Mouse (Mus musculus) hematopoietic stem cell, adult 5-6 weeks (primary cell): ENCODE measurements around the gene Spns1. TPM values are rescaled to one million over a fixed set of nuclear protein-coding genes. Genes with fewer than 3 reads are reported as not detected.

ENCODE experiments used
- ATAC-seq, 2 experiments: fragments of 125-278 bp in 1 of 2; replicated peaks in 1 of 2; 2 replicates each; pipeline ENCODE4 v1.8.0; 2016 to 2017; ENCODE audit warnings: inconsistent platforms in 2 of 2, mild to moderate bottlenecking in 2 of 2, moderate number of reproducible peaks in 2 of 2, low read depth in 1 of 2, moderate TSS enrichment in 1 of 2; ENCODE audit not compliant: low FRiP score in 2 of 2, poor library complexity in 2 of 2, severe bottlenecking in 2 of 2, insufficient read depth in 1 of 2, low TSS enrichment in 1 of 2
- total RNA-seq: library from RNA; stranded (forward); fragments of 172-1452, 232-1000 nt; gene quantifications from 2 replicates; pipeline ENCODE4 v1.2.3, GENCODE M21; 2017

Spns1 gene
- total RNA-seq, 1 experiment from 2014 or later = 8.6 TPM

DNA sequence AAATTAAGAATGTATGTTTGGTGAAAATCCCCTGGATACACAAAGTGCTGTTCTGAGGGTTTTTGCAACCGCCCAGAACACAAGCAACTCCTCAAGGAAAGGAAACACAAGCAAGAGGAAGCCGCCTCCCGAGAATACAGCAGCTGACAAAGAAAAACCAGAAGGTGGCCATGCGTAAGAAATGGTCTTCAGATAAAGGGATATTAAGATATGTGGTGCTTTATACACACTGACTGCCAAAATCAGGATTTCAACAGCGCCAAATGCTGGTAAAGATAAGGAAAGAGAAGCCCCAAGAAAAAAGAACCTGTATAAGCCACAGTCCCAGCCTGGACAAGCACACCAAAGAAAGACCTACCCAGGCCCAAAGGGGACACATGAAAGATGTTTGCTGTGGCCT, 6.3 kb upstream of the Spns1 start:
- no peak for ATAC-seq

DNA sequence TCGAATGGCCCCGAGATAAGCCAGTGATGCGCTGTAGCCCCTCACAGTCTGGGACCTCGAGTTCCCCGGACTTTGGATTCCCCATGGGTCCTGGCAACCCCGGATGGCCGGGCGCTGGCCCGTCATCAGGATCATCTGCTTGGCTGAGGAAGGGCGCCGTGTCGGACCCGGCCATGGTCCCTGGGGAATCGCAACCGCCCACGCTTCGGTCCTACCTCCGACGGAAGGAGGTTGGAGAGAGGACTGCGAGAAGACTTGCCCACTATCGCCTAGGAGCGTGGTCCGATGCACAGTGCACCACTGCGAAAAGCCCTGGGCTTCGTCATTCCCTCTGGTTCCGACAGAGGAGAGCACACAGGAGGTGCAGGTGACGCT, 360 bp downstream of the Spns1 start:
- peak in 1 of 2 experiments; percentile 8; a peak in 1 of 4 replicates for ATAC-seq

DNA sequence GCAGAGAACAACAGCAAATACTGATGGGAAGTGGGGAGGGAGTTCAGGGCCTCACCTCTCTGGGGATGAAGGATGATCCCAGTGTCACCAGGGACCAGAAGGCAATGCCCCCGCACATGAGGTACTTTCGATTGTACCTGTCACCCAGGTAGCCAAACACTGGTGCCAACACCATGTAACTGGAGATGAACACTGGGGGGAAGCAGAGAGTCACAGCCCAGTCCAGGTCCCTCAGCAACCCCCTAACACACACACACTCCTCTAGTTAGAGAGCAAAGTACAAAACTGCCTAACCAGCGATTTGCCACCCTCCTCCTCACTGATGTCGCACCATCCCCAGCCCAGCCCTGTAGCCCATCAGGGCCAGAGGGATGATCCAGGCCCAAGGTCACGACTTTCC, 2.2 kb downstream of the Spns1 start:
- no peak for ATAC-seq

DNA sequence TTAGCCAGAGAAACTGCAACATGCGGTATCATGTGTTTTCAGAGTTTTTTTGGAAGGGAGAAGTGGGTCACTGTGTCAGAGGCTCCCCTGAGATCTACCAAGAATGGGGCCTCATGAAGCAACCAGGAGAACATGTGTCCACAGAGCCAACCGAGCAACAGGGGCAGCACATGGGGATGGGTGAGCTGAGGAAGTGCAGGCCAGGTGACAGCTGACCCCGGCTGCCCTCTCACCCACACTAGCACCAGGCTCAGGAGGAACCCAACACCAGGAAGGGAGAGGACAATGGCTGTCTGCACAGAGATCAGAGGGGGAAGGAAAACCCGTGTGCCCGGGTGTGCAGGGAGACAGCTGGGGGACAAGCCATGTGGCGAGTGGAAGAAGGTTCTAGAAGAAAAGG, 2.7 kb downstream of the Spns1 start:
- ATAC-seq = no peak

DNA sequence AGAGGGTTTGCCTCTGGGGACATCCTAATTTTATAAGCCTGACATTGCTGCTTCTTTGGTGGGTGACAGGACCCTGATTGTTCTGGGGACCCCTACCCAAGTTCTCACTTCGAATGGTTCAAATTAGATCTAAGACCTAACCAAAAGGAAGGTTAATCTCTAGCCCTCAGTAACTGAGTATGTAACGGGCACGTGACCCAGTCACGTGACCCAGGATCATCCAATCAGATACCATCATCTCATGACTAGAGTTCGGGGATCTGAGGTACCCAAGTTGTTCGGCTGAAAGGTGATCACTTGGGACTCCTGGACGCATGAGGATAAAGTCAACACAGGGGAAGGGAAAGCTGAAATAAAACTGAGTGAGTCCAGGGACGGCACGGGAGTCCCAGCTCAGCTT, 4.2 kb downstream of the Spns1 start:
- ATAC-seq = no peak

DNA sequence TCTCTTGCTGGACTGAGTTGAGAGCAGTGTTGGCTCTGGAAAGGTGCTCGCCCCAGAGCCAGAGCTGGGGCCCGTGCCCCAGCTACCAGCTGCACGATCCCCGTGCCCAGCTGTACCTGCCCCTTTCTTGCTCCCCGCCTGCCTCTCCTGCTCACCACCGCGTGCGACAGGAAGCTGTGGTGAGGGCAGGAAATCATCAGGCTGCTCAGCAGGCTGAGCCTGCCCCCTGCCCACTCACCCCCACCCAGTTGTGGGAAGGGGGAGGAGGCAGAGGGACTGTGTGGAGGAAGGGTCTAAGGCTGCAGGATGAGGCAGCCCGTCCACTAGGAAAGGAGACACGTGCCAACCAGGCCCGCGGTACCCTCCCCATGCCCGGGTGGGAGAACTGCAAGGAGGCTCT, 7.9 kb downstream of the Spns1 start, which contains the start of gene Lat:
Lat (minus strand) TSS at position 178 of the 400 bp plus-strand sequence.
- peak; percentile 95 to 97 for ATAC-seq

DNA sequence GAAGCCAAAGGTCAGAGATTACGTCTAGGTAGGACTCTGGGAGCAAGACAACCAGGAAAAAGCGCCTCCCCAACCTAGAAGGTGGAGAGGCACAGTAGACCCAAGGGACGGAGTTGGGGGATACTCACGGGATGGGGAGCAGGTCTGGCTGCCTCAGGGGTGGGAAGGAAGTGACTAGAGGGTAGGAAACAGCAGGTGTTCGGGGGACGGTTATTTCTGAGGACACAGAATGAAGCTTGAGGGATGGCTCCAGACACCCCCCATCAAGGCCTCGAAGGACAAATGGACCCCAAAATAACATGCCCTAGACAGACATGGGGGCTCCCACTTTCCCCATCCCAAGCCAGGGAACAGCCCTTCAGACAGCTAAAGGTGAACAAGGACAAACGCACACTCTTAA, 8.9 kb downstream of the Spns1 start:
- no peak for ATAC-seq

DNA sequence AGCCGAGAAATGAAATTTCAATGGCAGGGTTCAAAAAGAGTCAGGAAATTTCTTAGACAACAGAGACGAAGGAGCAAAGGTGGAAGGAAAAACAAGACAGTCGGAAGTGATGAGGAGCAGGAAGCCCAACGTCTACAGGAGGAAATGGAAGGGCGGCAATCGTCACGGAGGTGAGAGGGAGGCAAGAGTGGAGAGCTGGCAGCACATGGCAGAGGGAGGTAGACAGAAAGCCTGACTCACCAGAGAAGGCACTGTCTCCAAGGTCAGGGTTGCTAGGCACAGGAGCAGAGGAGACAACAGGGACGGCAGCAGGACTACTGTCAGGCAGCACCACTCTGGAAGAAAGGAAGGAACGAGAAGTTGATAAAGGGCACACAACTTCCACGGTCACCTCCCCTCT, 9.6 kb downstream of the Spns1 start:
- no peak for ATAC-seq

DNA sequence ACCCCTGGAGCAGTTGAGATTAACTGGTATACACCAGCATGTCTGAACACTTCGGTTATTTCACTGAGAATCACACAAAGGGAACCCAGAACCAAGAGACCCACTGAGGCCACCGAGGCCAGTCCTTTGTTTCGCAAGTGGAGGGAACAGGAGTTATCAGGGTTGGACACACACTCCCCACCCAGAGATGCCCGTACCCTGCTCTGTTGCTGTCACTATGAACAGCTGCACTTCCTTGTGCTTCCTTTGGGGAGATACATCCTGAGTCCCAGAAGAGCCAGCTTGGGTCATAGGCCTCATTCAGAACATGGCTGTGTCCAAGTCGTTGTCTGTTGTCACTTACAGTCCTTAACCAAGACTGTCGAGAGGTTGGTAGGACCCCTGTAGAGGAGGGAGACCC, 14.2 kb downstream of the Spns1 start:
- no peak for ATAC-seq

DNA sequence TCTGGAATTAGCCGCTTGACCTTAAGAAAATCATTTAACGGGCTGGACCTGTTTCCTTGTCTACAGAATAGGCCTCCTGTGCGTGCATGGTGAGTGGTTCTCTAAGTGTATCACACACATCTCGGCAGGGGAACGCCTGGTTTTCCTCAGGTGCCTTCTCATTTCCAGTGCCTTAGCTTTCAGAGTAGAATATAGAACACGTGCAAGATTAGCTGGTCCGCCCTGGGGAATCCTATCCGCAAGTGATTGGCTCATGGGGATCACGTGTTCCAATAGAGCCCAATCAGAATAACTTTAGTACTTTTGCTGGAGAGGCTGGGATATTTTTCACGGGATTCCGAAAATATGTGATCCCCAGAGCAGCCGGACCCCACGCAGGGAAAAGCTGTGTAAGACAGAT, 18.2 kb downstream of the Spns1 start:
- ATAC-seq = no peak

DNA sequence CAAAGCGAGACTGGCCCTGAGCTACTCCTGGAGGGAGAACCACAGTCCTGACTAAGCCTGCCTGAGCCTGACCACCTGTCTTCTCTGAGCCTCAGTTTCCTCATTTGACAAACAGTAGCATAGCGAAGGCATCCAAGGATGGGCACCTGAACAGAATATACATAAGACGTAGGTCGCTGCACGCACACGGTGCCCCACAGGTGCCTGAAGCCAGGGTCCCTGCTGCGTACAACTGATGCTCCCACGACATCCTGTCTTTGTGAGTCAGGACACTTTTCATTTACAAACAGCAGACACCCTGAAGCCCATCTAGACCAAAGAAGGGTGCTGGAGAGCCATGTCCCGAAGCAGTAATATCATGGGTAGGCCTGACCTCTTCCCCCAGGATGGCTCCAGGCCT, 18.8 kb downstream of the Spns1 start:
- no peak for ATAC-seq

DNA sequence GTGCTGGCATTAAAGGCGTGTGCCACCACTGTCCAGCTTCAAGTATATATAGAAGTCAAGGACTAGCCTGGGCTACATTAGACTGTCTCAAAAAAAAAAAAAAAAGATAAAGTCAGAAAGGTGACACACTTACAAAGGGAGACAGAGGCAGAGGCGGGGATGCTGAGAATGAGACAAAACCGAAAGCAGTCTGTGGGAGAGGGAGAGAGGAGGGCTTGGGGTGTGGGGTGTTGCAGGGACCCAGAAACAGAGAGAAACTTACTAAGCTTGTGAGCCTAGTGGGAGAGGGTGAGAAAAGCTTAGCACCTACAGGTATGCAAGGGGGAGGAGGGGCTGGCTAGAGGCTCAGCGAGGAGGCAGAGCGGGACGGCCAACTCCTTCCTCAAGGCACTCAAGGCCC, 19.4 kb downstream of the Spns1 start:
- ATAC-seq = no peak

DNA sequence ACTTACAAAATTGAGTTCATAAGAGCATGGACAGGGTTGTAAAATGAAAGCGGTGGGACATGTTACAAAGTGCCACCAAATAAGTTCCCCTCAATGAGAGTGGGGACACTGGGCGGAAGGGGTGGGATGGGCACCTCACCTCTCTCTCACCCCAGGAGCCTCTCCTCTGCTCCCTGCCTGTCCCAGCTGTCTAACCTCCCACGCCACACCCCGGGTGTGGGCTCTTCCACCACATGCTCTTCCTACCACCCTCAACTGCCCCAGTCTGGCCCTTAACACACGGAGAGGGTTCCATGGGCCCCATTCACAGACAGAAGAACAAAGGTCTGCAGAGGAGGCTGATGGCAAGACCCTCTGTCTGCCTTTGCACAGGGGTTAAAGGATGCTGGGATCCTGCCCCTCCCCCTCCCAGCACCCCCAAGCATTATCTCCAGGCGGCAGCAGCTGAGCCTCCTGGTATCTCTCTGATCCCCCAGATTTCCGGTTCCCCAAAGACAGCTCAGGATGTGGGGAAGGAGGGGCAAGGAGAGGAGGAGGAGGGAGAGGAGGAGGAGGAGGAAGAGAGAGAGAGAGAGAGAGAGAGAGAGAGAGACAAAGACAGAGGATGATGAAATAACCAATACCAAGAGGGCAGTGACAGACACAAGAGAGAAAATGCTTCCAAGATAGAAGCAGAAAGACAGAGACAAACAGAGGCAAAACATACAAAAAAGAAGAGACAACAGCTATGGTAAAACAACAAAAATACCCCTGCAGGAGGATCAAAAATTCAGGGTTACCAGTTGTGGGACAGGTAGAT, 20.3 kb downstream of the Spns1 start:
- peak; percentile 29 to 33; a peak in 2 of 4 replicates for ATAC-seq

DNA sequence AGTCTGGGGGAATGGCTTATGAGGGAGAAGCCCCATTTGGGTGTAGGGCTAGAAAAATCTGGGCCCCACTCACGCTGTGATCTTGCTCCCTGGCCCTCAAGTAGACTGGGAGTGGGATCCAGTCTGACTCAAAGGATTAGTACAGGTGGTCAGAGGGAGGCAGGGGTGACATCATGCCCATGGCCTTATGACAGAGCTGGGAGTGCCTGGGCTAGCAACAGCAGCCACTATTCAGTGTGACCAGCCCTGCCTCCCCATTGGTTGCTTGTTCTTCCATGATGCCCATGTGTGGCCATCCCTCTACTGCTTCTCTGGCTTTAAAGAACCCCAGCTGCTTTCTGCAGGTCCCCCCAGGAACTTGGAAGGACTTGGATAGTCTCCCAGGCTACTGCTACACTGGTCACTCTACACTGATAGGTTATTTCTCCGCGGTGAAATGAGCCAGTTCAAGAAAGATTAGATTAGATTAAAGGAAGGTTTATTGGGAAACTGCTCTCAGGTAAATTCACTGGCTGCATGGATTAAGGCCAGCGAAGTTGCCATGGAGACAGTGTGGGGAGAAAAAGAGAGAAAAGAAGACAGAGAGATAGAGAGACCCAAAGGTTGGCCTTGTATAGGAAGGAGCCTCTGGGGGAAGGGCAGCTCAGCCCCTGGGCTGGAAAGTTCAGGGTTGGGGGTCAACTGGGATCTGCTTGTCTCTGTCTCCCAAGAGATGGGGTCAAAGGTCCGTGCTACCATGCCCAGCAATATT, 21.2 kb downstream of the Spns1 start:
- ATAC-seq = no peak

DNA sequence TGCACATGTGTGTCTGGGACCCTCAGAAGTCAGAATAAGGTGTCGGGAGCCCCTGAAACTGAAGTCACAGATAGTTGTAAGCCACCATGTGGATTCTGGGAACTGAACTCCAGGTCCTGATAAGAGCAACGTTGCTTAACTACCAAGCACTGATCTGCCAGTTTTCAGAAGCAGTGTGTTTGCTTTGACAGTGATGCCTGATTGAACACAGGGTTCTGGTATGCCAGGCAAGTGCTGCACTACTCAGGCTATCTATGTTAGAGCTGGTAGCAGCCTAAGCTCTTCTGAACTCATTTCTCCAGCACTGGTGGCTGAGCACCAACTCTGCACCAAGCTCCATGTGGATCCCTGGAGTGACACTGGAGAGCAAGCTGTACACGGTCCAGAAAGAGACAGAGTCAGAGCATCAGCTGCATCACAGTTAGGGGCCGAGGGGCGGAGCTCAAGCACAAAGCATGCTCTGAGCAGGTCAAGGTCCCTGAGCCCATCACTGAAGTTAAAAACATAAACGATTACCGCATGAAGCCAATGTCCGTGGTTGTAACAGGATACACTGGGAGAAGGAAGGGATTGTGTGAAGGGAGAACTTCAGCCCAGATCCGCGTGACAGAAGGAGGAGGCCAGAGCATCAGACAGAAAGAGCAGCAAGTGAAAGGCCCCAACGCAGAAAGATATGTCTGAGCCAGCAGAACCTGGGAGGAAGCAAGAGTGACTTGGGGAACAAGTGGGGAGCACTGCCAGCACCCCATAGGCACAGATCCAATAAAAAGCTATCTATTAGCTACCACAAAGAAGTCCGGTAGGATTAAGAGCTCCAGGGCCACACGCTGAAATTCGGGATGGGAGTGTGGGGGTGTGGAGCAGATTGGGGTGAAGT, 22.3 kb downstream of the Spns1 start:
- no peak for ATAC-seq

DNA sequence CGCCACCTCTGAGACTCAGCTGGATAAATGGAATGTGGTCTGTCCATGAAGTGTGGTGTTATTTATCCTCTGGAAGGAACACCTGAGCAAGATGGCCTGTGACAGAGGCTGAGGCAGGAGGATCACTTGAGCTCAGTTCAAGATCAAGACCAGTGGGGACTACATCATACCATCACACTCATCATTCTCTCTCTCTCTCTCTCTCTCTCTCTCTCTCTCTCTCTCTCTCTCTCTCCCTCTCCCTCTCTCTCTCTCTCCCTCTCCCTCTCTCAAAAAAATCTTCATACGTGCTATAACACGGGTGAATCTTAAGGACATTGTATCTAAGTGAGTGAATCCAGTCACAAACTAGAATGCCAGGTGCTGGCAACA, 23.3 kb downstream of the Spns1 start:
- ATAC-seq = no peak

DNA sequence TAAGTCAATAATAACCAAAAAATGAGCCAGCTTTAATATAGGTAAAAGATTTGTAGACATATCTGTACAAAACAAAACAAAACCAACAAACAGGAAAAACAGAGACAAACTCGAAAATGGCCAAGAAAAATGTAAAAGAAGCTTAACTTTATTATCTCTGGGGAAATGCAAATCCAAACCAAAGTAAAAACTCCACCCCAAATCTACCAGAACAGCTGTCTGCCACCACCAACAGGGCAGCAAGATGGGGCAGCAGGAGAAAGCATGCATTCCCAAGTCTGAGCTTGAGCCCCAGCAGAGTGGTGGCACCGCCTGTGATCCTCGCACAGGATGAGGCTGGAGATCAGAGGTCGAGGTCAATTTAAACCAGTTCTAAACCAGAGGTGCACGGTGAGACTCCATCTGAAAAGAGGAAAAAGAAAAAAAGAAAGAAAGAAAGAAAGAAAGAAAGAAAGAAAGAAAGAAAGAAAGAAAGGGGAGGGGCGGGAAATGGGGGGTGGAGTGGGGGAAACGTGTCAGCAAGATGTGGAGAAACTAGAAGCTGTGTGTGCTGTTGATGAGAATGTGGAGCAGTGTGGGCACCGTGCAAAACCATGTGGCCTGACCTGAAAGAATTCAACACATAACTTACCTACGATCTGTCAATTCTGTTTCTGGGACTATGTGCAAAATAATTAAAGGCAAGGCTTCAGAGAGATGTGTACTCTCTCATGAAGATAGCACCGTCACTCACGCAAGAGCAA, 23.8 kb downstream of the Spns1 start:
- no peak for ATAC-seq
